Mouse (Mus musculus) limb, embryonic 10.5 days (tissue): Measurements from ENCODE around the gene Lsm4. TPM values are rescaled to one million over a fixed set of nuclear protein-coding genes. Genes with fewer than 3 reads are reported as not detected.

ENCODE experiments used
- DNase-seq: peaks from one replicate; pipeline ENCODE4 v3.0.0-alpha.2; 2017; ENCODE audit warnings: low spot score
- H3K27ac ChIP-seq: fragments of 300-500 bp; sonication (generic); 2 replicates; pipeline ENCODE4 v1.5.1; 2016; ENCODE audit warnings: mild to moderate bottlenecking
- H3K27me3 ChIP-seq: fragments of 300-500 bp; sonication (generic); 2 replicates; pipeline ENCODE4 v1.6.1; 2016; ENCODE audit warnings: low read depth, mild to moderate bottlenecking; ENCODE audit not compliant: poor library complexity, severe bottlenecking
- H3K36me3 ChIP-seq: fragments of 300-500 bp; sonication (generic); 2 replicates; pipeline ENCODE4 v1.6.1; 2016; ENCODE audit warnings: mild to moderate bottlenecking, moderate library complexity
- H3K4me1 ChIP-seq: fragments of 300-500 bp; sonication (generic); 2 replicates; pipeline ENCODE4 v1.6.1; 2016
- H3K4me3 ChIP-seq: fragments of 300-500 bp; sonication (generic); 2 replicates; pipeline ENCODE4 v1.5.1; 2016; ENCODE audit warnings: mild to moderate bottlenecking, moderate library complexity
- H3K9me3 ChIP-seq: fragments of 300-500 bp; sonication (generic); replicated peaks from 2 replicates; pipeline ENCODE4 v1.6.1; 2016; ENCODE audit warnings: mild to moderate bottlenecking
- WGBS: fragments of 180-500 bp; shearing (Covaris S2); methylation state at CpG from one replicate; pipeline ENCODE4 v1.1.7; 2016; 5-methylcytosine and 5-hydroxymethylcytosine counted together
- polyA plus RNA-seq: library from polyadenylated mRNA; unstranded; fragments of >200 nt; fragmentation: Nextera tagmentation; extraction: Ambion mirVana; gene quantifications from 2 replicates; pipeline ENCODE4 v1.2.1, GENCODE M21; 2016

The Lsm4 gene
- polyA plus RNA-seq, 1 experiment from 2014 or later: 405 TPM

DNA sequence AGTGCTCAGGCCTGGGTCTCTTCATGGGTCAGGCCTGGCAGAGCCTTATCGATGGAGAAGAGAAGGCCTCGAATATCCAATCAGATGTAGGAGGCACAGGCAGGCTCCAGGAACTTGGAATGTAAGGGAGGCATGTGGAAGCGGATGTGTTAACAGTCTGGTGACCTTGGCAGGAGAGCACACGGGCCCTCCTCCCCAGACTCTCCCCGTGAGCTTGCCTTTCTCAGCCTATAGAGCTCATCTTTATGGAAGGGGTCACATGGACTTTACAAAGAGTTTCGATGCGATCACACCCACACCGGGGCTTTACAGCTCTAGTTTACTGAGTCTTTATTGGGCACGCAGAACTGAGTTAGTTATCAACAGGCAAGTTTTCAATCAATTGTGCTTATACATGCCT, 34.3 kb upstream of the Lsm4 start:
- Histone ChIP-seq H3K36me3 (no peaks in the 10 kb centered on the region), H3K4me3 (no peak overlapping the region), H3K4me1 (peaks cover 13% of the 10 kb centered on the region), H3K27me3 (0 out of 2 replicates have a peak, but pooled peaks cover 4% of the 10 kb centered on the region), H3K9me3 (no peaks in the 10 kb centered on the region), H3K27ac (no peak overlapping the region)
- no peak for DNase-seq
- WGBS: 83% methylated on average over 9 of the region's 9 CpGs

GRCm38 (mm10) chr8:70643019-70643418, 30.0 kb upstream of the Lsm4 start:
- no peak overlapping the region for H3K27ac ChIP-seq
- H3K4me1 ChIP-seq: peaks cover 34% of the 10 kb centered on the region
- H3K4me3 ChIP-seq: no peak overlapping the region
- no peaks in the 10 kb centered on the region for H3K27me3 ChIP-seq
- WGBS: 73% methylated on average over 3 of the region's 3 CpGs
- H3K36me3 ChIP-seq: no peaks in the 10 kb centered on the region
- DNase-seq: no peak
- no peaks in the 10 kb centered on the region for H3K9me3 ChIP-seq

GRCm38 (mm10) chr8:70644065-70644464, 29.0 kb upstream of the Lsm4 start:
- no peak overlapping the region for H3K4me3 ChIP-seq
- H3K4me1 ChIP-seq: peaks cover 44% of the 10 kb centered on the region
- H3K27me3 ChIP-seq: no peaks in the 10 kb centered on the region
- DNase-seq: no peak
- no peaks in the 10 kb centered on the region for H3K9me3 ChIP-seq
- H3K27ac ChIP-seq: no peak overlapping the region
- WGBS: 86% methylated on average over 2 of the region's 2 CpGs
- H3K36me3 ChIP-seq: peaks cover 5% of the 10 kb centered on the region

- DNase-seq: no peak
- Histone ChIP-seq H3K4me1 (peaks cover 50% of the 10 kb centered on the region), H3K27me3 (no peaks in the 10 kb centered on the region), H3K27ac (peak overlapping the region; percentile 79), H3K4me3 (no peak overlapping the region), H3K9me3 (no peaks in the 10 kb centered on the region), H3K36me3 (peaks cover 21% of the 10 kb centered on the region)
- 72% methylated on average over 17 of the region's 17 CpGs for WGBS
Measured at GRCm38 (mm10) chr8:70645501-70646224, 27.4 kb upstream of the Lsm4 start.

- peaks cover 50% of the 10 kb centered on the region for H3K4me1 ChIP-seq
- H3K36me3 ChIP-seq: peaks cover 28% of the 10 kb centered on the region
- peak overlapping the region; percentile 79 for H3K27ac ChIP-seq
- no peaks in the 10 kb centered on the region for H3K27me3 ChIP-seq
- no peaks in the 10 kb centered on the region for H3K9me3 ChIP-seq
- 74% methylated on average over 6 of the region's 6 CpGs for WGBS
- DNase-seq: no peak
- H3K4me3 ChIP-seq: no peak overlapping the region
Measured at GRCm38 (mm10) chr8:70646369-70646768, 26.7 kb upstream of the Lsm4 start.

GRCm38 (mm10) chr8:70646775-70647174, 26.3 kb upstream of the Lsm4 start:
- no peaks in the 10 kb centered on the region for H3K27me3 ChIP-seq
- no peak overlapping the region for H3K4me3 ChIP-seq
- H3K4me1 ChIP-seq: peaks cover 50% of the 10 kb centered on the region
- no peaks in the 10 kb centered on the region for H3K9me3 ChIP-seq
- peaks cover 31% of the 10 kb centered on the region for H3K36me3 ChIP-seq
- H3K27ac ChIP-seq: peak overlapping the region; percentile 79
- DNase-seq: no peak

- 41% methylated on average over 8 of the region's 8 CpGs for WGBS
Measured at GRCm38 (mm10) chr8:70647343-70648163, 25.5 kb upstream of the Lsm4 start.

DNA sequence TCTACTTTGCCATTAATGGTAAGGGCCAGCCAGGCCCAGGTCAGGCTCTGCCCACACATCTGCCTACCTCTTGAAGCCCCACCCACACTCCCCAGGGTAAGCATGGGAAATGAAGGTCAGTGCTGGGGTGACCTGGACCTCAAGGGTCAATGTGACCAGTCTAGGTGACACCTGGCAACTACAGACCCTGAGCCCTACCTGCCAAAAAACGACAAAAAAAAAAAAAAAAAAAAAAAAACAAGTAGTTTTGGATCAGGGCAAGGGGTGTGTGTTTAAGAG, 24.9 kb upstream of the Lsm4 start:
- H3K9me3 ChIP-seq: no peaks in the 10 kb centered on the region
- peaks cover 54% of the 10 kb centered on the region for H3K4me1 ChIP-seq
- no peak for DNase-seq
- H3K4me3 ChIP-seq: no peak overlapping the region
- 35% methylated on average over 1 of the region's 1 CpGs for WGBS
- H3K36me3 ChIP-seq: peaks cover 38% of the 10 kb centered on the region
- peak overlapping the region; percentile 79; the same call in 1 of the 2 replicates for H3K27ac ChIP-seq
- no peaks in the 10 kb centered on the region for H3K27me3 ChIP-seq

More at GRCm38 (mm10) chr8:70647343-70648163, 25.5 kb upstream of the Lsm4 start:
- no peaks in the 10 kb centered on the region for H3K9me3 ChIP-seq
- peak overlapping the region; percentile 2; the same call in 1 of the 2 replicates for H3K4me3 ChIP-seq
- peak overlapping the region; percentile 79 for H3K27ac ChIP-seq
- no peaks in the 10 kb centered on the region for H3K27me3 ChIP-seq
- DNase-seq: peak; percentile 54
- peaks cover 54% of the 10 kb centered on the region for H3K4me1 ChIP-seq
- H3K36me3 ChIP-seq: peaks cover 38% of the 10 kb centered on the region

DNA sequence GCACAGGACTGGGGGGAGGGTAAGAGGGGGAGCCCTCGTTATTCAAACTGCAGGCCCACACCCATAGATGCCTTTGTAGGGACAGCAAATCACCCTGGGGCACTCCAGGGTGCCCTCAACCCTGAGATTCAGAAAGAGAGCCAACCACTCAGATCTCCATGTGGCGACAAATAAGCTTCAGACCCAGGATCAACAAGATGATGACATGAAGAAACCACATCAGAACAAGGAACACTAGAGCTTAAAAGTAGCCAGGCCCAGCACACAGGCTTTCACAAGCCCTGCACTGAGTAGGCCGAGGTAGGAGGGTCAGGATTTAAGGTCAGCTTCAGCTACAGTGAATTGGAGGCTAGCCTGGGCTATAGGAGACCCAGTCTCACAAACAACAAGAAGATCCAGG, 24.1 kb upstream of the Lsm4 start:
- WGBS: 67% methylated on average over 3 of the region's 3 CpGs
- no peaks in the 10 kb centered on the region for H3K9me3 ChIP-seq
- no peak overlapping the region for H3K4me3 ChIP-seq
- peaks cover 54% of the 10 kb centered on the region for H3K4me1 ChIP-seq
- no peaks in the 10 kb centered on the region for H3K27me3 ChIP-seq
- peak overlapping the region; percentile 32 for H3K27ac ChIP-seq
- DNase-seq: no peak
- peaks cover 38% of the 10 kb centered on the region for H3K36me3 ChIP-seq

DNA sequence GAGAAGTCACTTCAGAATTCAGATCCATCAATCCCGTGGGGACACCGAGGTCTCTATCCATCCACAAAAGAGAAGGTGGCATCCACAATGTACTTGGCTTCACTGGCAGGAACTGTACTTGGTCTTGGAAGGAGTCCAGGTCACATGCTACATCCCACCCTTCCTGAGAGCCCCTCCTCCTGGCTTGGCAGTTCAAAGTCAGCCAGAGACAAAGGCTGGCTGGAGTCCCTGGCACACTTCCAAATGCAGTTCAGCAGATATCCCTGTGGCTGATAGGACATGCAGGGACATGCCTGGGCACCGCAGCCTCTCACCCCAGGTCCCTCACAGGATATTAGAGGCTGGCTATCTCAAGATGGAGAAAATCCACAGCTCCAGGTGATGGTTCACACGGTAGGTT, 23.7 kb upstream of the Lsm4 start:
- WGBS: 84% methylated on average over 4 of the region's 4 CpGs
- no peak for DNase-seq
- Histone ChIP-seq H3K4me1 (peaks cover 54% of the 10 kb centered on the region), H3K36me3 (peaks cover 41% of the 10 kb centered on the region), H3K9me3 (no peaks in the 10 kb centered on the region), H3K27me3 (no peaks in the 10 kb centered on the region), H3K27ac (peak overlapping the region; percentile 38; the same call in 1 of the 2 replicates), H3K4me3 (no peak overlapping the region)

DNA sequence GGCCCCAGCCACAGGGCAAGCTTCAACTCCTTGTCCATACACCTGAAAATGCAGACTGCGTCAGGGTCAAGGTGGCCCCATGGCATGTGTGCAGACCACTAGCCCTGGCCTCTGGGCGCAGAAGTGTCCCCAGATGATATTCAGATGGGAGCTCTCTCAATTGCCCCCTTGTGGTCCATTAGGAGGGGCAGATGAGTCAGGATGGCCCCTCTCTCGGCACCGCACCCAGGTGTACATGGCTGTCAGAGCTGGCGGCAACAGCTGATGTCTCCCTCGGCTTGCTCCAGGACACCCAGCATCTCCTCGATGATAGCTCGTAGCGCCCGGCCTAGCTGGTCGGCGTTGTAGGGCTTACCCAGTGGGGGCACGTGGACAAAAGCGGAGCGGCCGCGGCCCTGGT, 22.7 kb upstream of the Lsm4 start:
- 94% methylated on average over 17 of the region's 17 CpGs for whole genome bisulfite sequencing
- H3K4me1 ChIP-seq: peaks cover 50% of the 10 kb centered on the region
- no peak overlapping the region for H3K4me3 ChIP-seq
- H3K27ac ChIP-seq: no peak overlapping the region
- H3K36me3 ChIP-seq: peaks cover 50% of the 10 kb centered on the region
- no peak for DNase-seq
- no peaks in the 10 kb centered on the region for H3K9me3 ChIP-seq
- no peaks in the 10 kb centered on the region for H3K27me3 ChIP-seq

GRCm38 (mm10) chr8:70653226-70653625, 19.8 kb upstream of the Lsm4 start:
- H3K9me3 ChIP-seq: no peaks in the 10 kb centered on the region
- H3K4me1 ChIP-seq: peaks cover 45% of the 10 kb centered on the region
- 62% methylated on average over 2 of the region's 2 CpGs for WGBS
- H3K27me3 ChIP-seq: no peaks in the 10 kb centered on the region
- H3K27ac ChIP-seq: no peak overlapping the region
- H3K4me3 ChIP-seq: no peak overlapping the region
- no peak for DNase-seq
- H3K36me3 ChIP-seq: peaks cover 71% of the 10 kb centered on the region

DNA sequence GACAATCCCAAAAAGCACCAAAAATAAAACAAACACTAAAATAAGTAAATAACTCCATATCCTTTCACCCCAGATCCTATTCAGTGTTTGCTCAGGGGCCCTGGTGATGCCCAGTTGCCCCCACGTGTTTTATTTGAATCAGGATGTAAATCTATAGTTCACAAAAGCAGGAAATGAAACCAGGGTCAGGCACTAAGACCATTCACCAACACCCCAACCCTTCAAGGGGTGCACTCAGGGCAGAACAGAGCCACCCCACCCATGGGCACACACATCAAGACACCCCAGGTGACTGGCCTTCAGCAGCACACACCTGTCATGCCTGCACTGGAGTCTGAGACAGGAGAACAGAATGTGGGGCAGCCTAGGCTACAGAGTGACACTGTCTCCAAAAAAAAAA, 18.9 kb upstream of the Lsm4 start:
- H3K27ac ChIP-seq: no peak overlapping the region
- DNase-seq: no peak
- H3K4me3 ChIP-seq: no peak overlapping the region
- H3K36me3 ChIP-seq: peaks cover 66% of the 10 kb centered on the region
- no peaks in the 10 kb centered on the region for H3K27me3 ChIP-seq
- peaks cover 45% of the 10 kb centered on the region for H3K4me1 ChIP-seq
- 73% methylated on average over 1 of the region's 1 CpGs for WGBS
- no peaks in the 10 kb centered on the region for H3K9me3 ChIP-seq
